Mouse (Mus musculus) spleen, adult 2 months (tissue): Measurements from ENCODE around the gene Rgl2. TPM values are rescaled to one million over a fixed set of nuclear protein-coding genes. Genes with fewer than 3 reads are reported as not detected.
"Not testable (repeated sequence)": the region's sequence is repeated elsewhere in the genome, so short reads cannot be mapped to it uniquely, and the experiment has no call there.

Experiments
- DNase-seq, 2 experiments: peaks; one replicate each; pipeline versions ENCODE4 v3.0.0 to v3.0.0-alpha.2; 2012 to 2021; ENCODE audit warnings: low spot score in 2 of 2, low read depth in 1 of 2
- H3K27ac ChIP-seq: fragments of 200-500 bp; 2 replicates; pipeline ENCODE4 v1.5.1; 2012; ENCODE audit warnings: low read length, inconsistent platforms; ENCODE audit not compliant: insufficient read depth
- H3K27me3 ChIP-seq: fragments of 200-500 bp; 2 replicates; pipeline ENCODE4 v1.6.1; 2012; ENCODE audit warnings: mild to moderate bottlenecking, moderate library complexity, low read length, inconsistent platforms; ENCODE audit not compliant: control insufficient read depth, insufficient read depth
- H3K36me3 ChIP-seq: fragments of 200-500 bp; 2 replicates; pipeline ENCODE4 v1.6.1; 2012; ENCODE audit warnings: mild to moderate bottlenecking, low read length, inconsistent platforms; ENCODE audit not compliant: control insufficient read depth, insufficient read depth
- H3K4me1 ChIP-seq: fragments of 200-500 bp; 2 replicates; pipeline ENCODE4 v1.6.1; 2011; ENCODE audit warnings: inconsistent platforms; ENCODE audit not compliant: control insufficient read depth, insufficient read depth, insufficient read length
- H3K4me3 ChIP-seq: fragments of 200-500 bp; 2 replicates; pipeline ENCODE4 v1.5.1; 2011; ENCODE audit warnings: mild to moderate bottlenecking, inconsistent platforms; ENCODE audit not compliant: insufficient read depth, insufficient read length; ENCODE audit errors: extremely low read depth
- CTCF ChIP-seq: fragments of 200-500 bp; IDR thresholded peaks from 2 replicates; pipeline ENCODE4 v1.5.1; 2011; ENCODE audit warnings: mild to moderate bottlenecking, inconsistent platforms; ENCODE audit not compliant: insufficient read depth, insufficient read length, insufficient replicate concordance; ENCODE audit errors: extremely low read depth
- POLR2A ChIP-seq: fragments of 200-500 bp; IDR thresholded peaks from 2 replicates; pipeline ENCODE4 v1.6.1; 2011; ENCODE audit warnings: low read depth, low read length, inconsistent platforms
- WGBS: fragments of 180-500 bp; shearing (Covaris S2); methylation state at CpG from one replicate; pipeline ENCODE4 v1.1.7; 2018; 5-methylcytosine and 5-hydroxymethylcytosine counted together
- polyA plus RNA-seq: library from polyadenylated mRNA; depleted of rRNA; stranded (reverse); fragments of >200 nt; gene quantifications from 2 replicates; pipeline ENCODE4 v1.2.3, GENCODE M21; 2012

Gene Rgl2
- polyA plus RNA-seq, 1 experiment = 234 TPM

DNA sequence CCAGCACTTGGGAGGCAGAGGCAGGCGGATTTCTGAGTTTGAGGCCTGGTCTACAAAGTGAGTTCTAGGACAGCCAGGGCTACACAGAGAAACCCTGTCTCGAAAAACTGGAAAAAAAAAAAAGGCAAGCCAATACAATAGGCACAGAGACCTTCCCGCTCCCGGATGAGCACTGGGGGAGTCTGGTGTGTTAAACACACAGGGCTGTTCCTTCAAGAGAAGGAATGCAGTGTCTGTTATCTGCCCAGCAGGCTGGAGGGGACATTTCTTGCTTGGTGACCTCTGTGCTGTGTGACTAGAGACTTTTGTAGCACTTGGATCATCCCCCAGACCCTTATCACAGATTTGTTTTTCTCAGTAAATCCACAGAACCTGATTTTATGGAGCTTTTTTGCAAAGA lies 27.7 kb upstream of the Rgl2 start:
- peak overlapping the region; percentile 85 for H3K27ac ChIP-seq
- 93% methylated on average over 4 of the region's 4 CpGs for WGBS

DNA sequence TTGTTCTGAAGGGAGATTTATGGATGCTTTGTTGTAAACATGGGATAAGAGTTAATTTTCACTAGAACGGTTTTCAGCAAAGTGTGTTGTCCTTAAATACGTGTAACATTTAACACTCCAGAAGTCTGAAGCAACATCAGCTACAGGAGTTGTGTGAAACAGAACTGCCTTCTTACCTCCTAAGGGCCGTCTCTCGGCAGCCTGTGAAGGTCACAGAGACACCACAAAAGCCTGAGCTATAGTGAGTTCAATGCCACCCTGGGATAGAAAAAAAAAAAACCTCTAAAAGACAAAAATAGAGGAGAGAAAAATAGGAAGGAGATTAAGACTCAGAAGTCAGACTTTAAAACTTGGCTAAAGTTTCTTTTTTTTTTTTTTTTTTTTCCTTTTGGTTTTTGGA lies 27.3 kb upstream of the Rgl2 start:
- 51% methylated on average over 4 of the region's 4 CpGs for WGBS

More for the DNA sequence above, 27.7 kb upstream of the Rgl2 start:
- H3K4me3 ChIP-seq = no peak overlapping the region
- no peaks in the 10 kb centered on the region for H3K36me3 ChIP-seq
- H3K27me3 ChIP-seq = no peaks in the 10 kb centered on the region
- peaks cover 6% of the 10 kb centered on the region; the same call in 1 of the 2 replicates for H3K4me1 ChIP-seq
- TF ChIP-seq POLR2A (no peak), CTCF (no peak)
- no peak for DNase-seq

DNA sequence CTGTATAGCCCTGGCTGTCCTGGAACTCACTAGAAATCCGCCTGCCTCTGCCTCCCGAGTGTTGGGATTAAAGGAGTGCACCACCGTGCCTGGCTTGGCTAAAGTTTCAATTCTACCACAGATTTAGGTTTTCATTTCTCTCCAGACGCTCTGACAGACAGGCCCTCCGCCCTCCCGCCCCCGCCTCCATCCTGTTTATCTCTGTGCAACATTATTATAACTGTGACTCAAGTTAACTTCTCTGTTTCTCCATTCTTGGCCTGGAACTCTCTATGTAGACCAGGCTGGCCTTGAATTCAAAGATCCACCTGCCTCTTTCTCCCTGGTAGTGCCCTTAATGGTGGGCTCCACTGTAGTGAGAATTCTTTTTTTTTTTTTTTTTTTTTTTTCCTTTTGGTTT lies 26.9 kb upstream of the Rgl2 start:
- Histone ChIP-seq H3K36me3 (no peaks in the 10 kb centered on the region), H3K4me1 (peaks cover 6% of the 10 kb centered on the region; the same call in 1 of the 2 replicates), H3K4me3 (no peak overlapping the region), H3K27ac (peak overlapping the region; percentile 85), H3K27me3 (no peaks in the 10 kb centered on the region)
- TF ChIP-seq POLR2A (no peak), CTCF (no peak)
- 13% methylated on average over 7 of the region's 7 CpGs for WGBS
- peak in 1 of 2 experiments; percentile 20 for DNase-seq

More for the DNA sequence above, 27.3 kb upstream of the Rgl2 start:
- Histone ChIP-seq H3K4me3 (no peak overlapping the region), H3K36me3 (no peaks in the 10 kb centered on the region), H3K27ac (peak overlapping the region; percentile 85), H3K4me1 (peaks cover 6% of the 10 kb centered on the region; the same call in 1 of the 2 replicates), H3K27me3 (no peaks in the 10 kb centered on the region)
- TF ChIP-seq CTCF (no peak), POLR2A (no peak)
- DNase-seq = no peak

DNA sequence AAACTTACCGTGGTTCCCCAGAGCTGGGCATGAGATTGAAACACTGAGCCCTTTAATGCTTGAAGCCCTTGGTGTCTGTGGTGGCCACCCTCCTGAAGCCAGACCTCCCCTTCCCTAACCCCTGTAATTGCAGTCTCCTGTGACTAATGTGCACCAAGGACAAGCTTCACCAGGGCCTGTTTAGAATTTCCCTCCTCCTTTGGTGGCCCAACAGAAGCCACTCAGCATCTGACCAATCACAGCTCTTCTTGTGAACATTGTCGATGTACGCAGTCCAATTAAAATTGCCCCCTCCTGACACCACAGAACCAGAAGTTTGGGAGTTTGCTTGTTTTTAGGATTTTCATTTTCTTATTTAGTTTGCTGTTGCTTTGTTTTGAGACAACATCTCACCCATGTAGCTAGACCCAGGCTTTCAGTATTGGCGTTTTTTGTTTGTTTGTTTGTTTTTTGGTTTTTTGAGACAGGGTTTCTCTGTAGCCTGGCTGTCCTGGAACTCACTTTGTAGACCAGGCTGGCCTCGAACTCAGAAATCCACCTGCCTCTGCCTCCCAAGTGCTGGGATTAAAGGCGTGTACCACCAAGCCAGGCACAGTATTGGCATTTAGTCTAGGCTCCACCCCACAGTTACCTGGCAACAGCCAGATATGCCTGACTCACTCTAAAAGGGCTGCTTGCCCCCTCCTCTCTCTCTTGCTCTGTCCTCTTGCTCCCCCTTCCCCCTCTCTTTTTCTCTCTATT lies 25.3 kb upstream of the Rgl2 start:
- 83% methylated on average over 6 of the region's 6 CpGs for WGBS
- not testable (repeated sequence) for DNase-seq, H3K4me3 ChIP-seq, H3K27me3 ChIP-seq, H3K36me3 ChIP-seq, H3K4me1 ChIP-seq
- peak overlapping the region; percentile 53 for H3K27ac ChIP-seq

DNA sequence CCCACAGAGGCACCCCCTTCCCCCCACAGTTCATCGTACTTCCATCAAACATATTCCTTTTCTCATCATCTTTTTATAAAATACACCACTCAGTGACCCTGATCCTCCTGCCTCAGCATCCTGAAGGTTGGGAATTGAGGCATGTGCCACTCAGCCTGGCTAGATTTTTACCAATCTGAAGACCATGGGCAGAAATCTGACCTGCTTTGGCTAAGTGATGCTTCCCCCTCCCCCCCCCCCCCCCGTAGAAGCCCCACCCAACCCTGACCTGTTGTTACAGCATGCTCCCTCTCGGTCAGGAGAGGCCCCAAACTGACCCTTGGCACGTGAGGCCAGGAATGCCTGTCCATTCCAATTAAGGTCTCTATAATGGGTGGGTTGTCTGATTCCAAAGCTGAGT lies 24.5 kb upstream of the Rgl2 start, which contains the start of gene Platr17:
TSS of gene Platr17 (plus strand) at position 301 of the 400 bp plus-strand sequence.
- H3K27ac ChIP-seq = peak within 1 kb of the TSS; percentile 53; the same call in 1 of the 2 replicates
- not testable (repeated sequence) for DNase-seq, H3K27me3 ChIP-seq, H3K4me3 ChIP-seq, H3K36me3 ChIP-seq, H3K4me1 ChIP-seq
- WGBS = 75% methylated on average over 3 of the region's 4 CpGs

DNA sequence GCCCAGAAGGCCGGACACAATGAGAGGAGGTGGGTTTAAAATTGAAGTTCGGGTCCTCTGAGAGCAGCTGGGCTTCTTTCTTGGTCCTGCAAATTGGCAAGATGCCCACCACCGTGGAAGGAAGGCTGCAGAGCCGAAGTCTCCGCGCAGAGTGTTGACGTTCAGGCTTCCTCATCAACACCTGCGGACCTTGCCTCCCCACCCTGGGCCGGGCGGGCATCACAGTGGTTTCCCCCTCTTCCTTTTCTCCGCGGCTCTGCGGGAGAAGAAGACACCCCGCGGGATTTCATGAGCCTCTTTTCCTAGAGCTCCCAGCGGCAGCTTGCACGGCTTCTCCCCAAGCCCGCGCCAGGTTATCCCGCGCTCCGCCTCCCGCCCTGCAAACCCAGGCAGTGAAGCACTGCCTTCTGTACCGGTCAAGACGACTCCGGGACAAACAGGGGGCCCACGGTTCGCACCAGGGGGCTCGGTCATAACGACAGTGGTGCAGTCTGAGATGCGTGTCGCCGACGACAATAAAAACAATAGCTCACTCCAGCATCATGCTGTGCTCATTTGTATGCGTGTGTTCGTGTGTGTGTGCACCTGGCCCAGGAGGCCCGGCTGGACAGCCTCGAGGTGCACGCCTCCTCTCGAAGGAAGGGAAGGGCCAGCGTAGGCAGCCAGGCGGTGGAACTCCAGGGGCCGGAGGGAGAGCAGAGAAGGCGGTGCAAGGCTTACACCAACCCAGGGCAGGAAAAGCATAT lies 20.8 kb upstream of the Rgl2 start:
- DNase-seq = peak in 1 of 2 experiments; percentile 47
- Histone ChIP-seq H3K27ac (peak overlapping the region; percentile 79), H3K27me3 (no peaks in the 10 kb centered on the region), H3K4me3 (peak overlapping the region; percentile 69), H3K4me1 (peaks cover 3% of the 10 kb centered on the region; the same call in 1 of the 2 replicates), H3K36me3 (peaks cover 21% of the 10 kb centered on the region)
- WGBS = 1% methylated on average over 44 of the region's 44 CpGs
- TF ChIP-seq CTCF = no peak
- no peak for TF ChIP-seq POLR2A
